Mouse (Mus musculus): Measurements from ENCODE around the gene Ptprt. TPM values are rescaled to one million over a fixed set of nuclear protein-coding genes. Genes with fewer than 3 reads are reported as not detected.

Ptprt gene
- polyA plus RNA-seq, 1 experiment from 2014 or later, result 0.05 TPM

DNA sequence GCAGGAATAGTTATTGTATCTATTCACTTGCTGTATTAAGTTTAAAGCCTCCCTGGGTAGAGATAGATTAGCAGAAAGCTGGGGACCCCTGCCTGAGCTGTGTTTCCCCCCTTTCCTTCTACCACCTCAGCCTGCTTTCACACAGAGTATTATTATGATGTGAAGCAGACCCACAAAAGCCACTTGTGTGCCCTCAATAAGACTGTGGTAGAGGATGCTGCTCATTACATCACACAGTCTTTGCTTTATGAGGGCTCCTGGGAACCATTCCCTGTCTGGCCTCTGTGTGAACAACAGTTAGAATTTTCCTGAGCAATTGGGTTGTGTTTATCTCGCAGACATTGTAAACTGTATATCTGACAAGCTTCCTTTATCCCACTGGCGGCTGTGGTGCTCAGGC is 409.7 kb downstream of the Ptprt start:
- WGBS (ENCODE audit: insufficient replicate concordance), result 23% methylated on average over 2 of the region's 2 CpGs
- Histone ChIP-seq H3K9me3 (replicated peaks; ENCODE audit: control insufficient read depth, low read length) (no peaks in the 10 kb centered on the region), H3K4me2 (ENCODE audit: low read depth, low read length) (no peak overlapping the region), H3K36me3 (ENCODE audit: control insufficient read depth, insufficient read depth) (no peaks in the 10 kb centered on the region), H3K27me3 (ENCODE audit: control insufficient read depth, insufficient read depth, low read depth, low read length) (no peaks in the 10 kb centered on the region), H3K4me1 (ENCODE audit: control insufficient read depth, low read depth, low read length) (no peaks in the 10 kb centered on the region), H3K4me3 (ENCODE audit: low read depth, low read length) (no peak overlapping the region), H3K9ac (ENCODE audit: low read depth, low read length) (no peak overlapping the region), H3K27ac (ENCODE audit: low read length) (no peak overlapping the region)
- ATAC-seq (ENCODE audit: low read depth), result no peak

DNA sequence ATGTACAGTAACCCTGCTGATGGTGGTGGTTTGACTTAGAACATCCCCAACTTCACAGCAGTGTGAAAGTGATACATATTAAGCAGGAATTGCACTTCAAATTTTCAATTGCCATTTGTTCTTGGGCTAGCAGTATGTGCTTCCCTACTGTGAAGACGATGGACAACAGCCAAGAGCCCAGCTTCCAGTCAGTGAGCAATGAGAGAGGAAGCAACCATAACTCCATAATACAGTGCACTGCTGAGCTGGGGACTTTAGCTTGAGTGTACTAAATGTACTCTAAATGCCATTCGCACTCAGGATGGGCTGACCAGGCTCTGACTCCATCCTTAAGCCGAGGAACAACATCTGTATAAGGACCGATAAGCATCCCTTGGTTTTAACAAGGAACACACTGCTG is 412.7 kb downstream of the Ptprt start:
- H3K4me3 ChIP-seq (ENCODE audit: low read depth, low read length), result no peak overlapping the region
- H3K9me3 ChIP-seq (replicated peaks; ENCODE audit: control insufficient read depth, low read length), result no peaks in the 10 kb centered on the region
- no peak for ATAC-seq (ENCODE audit: low read depth)
- no peaks in the 10 kb centered on the region for H3K27me3 ChIP-seq (ENCODE audit: control insufficient read depth, insufficient read depth, low read depth, low read length)
- H3K4me1 ChIP-seq (ENCODE audit: control insufficient read depth, low read depth, low read length), result no peaks in the 10 kb centered on the region
- no peak overlapping the region for H3K9ac ChIP-seq (ENCODE audit: low read depth, low read length)
- H3K4me2 ChIP-seq (ENCODE audit: low read depth, low read length), result no peak overlapping the region
- no peaks in the 10 kb centered on the region for H3K36me3 ChIP-seq (ENCODE audit: control insufficient read depth, insufficient read depth)
- WGBS (ENCODE audit: insufficient replicate concordance), result 51% methylated on average over 4 of the region's 4 CpGs
- H3K27ac ChIP-seq (ENCODE audit: low read length), result no peak overlapping the region

DNA sequence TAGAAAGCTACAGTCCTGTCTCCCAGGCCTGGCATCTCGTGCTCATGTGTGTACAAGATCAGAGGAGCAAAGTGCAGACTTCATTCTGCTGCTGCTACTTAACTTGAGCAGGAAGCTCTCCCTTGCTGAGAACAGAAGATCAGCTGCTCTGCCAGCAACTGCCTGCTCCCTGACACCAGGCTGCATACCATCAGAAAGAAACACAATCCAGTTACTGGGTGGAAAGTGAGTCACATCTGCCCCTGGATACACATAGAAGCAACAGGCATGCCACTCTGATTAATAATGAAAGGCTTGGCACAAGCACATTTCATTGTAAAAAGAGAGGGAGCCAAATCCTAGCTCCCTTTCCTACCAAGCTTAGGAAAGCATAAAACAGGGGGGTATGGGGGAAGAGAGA is 438.5 kb downstream of the Ptprt start:
- H3K9me3 ChIP-seq (replicated peaks; ENCODE audit: control insufficient read depth, low read length), result no peaks in the 10 kb centered on the region
- 12% methylated on average over 1 of the region's 1 CpGs for WGBS (ENCODE audit: insufficient replicate concordance)
- ATAC-seq (ENCODE audit: low read depth), result no peak

DNA sequence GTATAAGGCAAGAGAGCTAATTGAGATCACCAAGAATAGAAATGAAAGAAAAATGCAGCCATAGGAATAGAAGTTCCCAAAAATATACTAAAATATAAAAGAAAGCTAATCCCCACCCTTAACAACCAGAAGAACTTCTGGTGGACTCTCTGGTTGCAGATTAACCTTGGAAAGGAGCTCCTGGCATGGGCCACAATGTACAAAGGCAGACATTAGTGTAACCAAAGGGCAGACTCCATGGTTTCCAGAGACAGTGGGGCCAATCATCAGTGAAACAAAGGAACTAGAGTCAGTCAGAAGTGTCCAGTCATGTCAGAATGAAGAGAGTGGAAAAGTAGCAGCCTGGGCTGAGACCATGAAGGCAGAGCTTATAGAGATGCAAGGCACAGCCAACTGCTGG is 440.4 kb downstream of the Ptprt start:
- Histone ChIP-seq H3K4me1 (ENCODE audit: control insufficient read depth, low read depth, low read length) (no peaks in the 10 kb centered on the region), H3K4me2 (ENCODE audit: low read depth, low read length) (no peak overlapping the region), H3K9ac (ENCODE audit: low read depth, low read length) (no peak overlapping the region), H3K27ac (ENCODE audit: low read length) (no peak overlapping the region), H3K9me3 (replicated peaks; ENCODE audit: control insufficient read depth, low read length) (no peaks in the 10 kb centered on the region; the same call in 1 of the 2 replicates), H3K27me3 (ENCODE audit: control insufficient read depth, insufficient read depth, low read depth, low read length) (no peaks in the 10 kb centered on the region), H3K36me3 (ENCODE audit: control insufficient read depth, insufficient read depth) (no peaks in the 10 kb centered on the region), H3K4me3 (ENCODE audit: low read depth, low read length) (no peak overlapping the region)
- no peak for ATAC-seq (ENCODE audit: low read depth)

More for the DNA sequence above, 438.5 kb downstream of the Ptprt start:
- no peaks in the 10 kb centered on the region for H3K27me3 ChIP-seq (ENCODE audit: control insufficient read depth, insufficient read depth, low read depth, low read length)
- H3K27ac ChIP-seq (ENCODE audit: low read length), result no peak overlapping the region
- no peak overlapping the region for H3K9ac ChIP-seq (ENCODE audit: low read depth, low read length)
- H3K36me3 ChIP-seq (ENCODE audit: control insufficient read depth, insufficient read depth), result no peaks in the 10 kb centered on the region
- H3K4me1 ChIP-seq (ENCODE audit: control insufficient read depth, low read depth, low read length), result no peaks in the 10 kb centered on the region
- no peak overlapping the region for H3K4me3 ChIP-seq (ENCODE audit: low read depth, low read length)
- no peak overlapping the region for H3K4me2 ChIP-seq (ENCODE audit: low read depth, low read length)

GRCm38 (mm10) chr2:162219507-162219906 is 441.4 kb downstream of the Ptprt start:
- H3K27me3 ChIP-seq (ENCODE audit: control insufficient read depth, insufficient read depth, low read depth, low read length), result no peaks in the 10 kb centered on the region
- H3K9me3 ChIP-seq (replicated peaks; ENCODE audit: control insufficient read depth, low read length), result no peaks in the 10 kb centered on the region; the same call in 1 of the 2 replicates
- no peak overlapping the region for H3K9ac ChIP-seq (ENCODE audit: low read depth, low read length)
- no peak overlapping the region for H3K4me2 ChIP-seq (ENCODE audit: low read depth, low read length)
- no peak overlapping the region for H3K27ac ChIP-seq (ENCODE audit: low read length)
- H3K36me3 ChIP-seq (ENCODE audit: control insufficient read depth, insufficient read depth), result no peaks in the 10 kb centered on the region
- 54% methylated on average over 4 of the region's 4 CpGs for WGBS (ENCODE audit: insufficient replicate concordance)
- no peak overlapping the region for H3K4me3 ChIP-seq (ENCODE audit: low read depth, low read length)
- ATAC-seq (ENCODE audit: low read depth), result no peak
- H3K4me1 ChIP-seq (ENCODE audit: control insufficient read depth, low read depth, low read length), result no peaks in the 10 kb centered on the region

- no peak overlapping the region for H3K4me2 ChIP-seq (ENCODE audit: low read depth, low read length)
- H3K36me3 ChIP-seq (ENCODE audit: control insufficient read depth, insufficient read depth), result no peaks in the 10 kb centered on the region
- H3K27me3 ChIP-seq (ENCODE audit: control insufficient read depth, insufficient read depth, low read depth, low read length), result no peaks in the 10 kb centered on the region
- H3K4me1 ChIP-seq (ENCODE audit: control insufficient read depth, low read depth, low read length), result no peaks in the 10 kb centered on the region
- H3K27ac ChIP-seq (ENCODE audit: low read length), result no peak overlapping the region
- no peaks in the 10 kb centered on the region; the same call in 1 of the 2 replicates for H3K9me3 ChIP-seq (replicated peaks; ENCODE audit: control insufficient read depth, low read length)
- H3K9ac ChIP-seq (ENCODE audit: low read depth, low read length), result no peak overlapping the region
- no peak for ATAC-seq (ENCODE audit: low read depth)
- WGBS (ENCODE audit: insufficient replicate concordance), result 64% methylated on average over 5 of the region's 5 CpGs
- no peak overlapping the region for H3K4me3 ChIP-seq (ENCODE audit: low read depth, low read length)
Observed at GRCm38 (mm10) chr2:162217896-162218295, 443.1 kb downstream of the Ptprt start.

- ATAC-seq (ENCODE audit: low read depth), result no peak
- Histone ChIP-seq H3K4me2 (ENCODE audit: low read depth, low read length) (no peak overlapping the region), H3K27me3 (ENCODE audit: control insufficient read depth, insufficient read depth, low read depth, low read length) (no peaks in the 10 kb centered on the region), H3K9ac (ENCODE audit: low read depth, low read length) (no peak overlapping the region), H3K27ac (ENCODE audit: low read length) (no peak overlapping the region), H3K4me3 (ENCODE audit: low read depth, low read length) (no peak overlapping the region), H3K4me1 (ENCODE audit: control insufficient read depth, low read depth, low read length) (no peaks in the 10 kb centered on the region), H3K36me3 (ENCODE audit: control insufficient read depth, insufficient read depth) (no peaks in the 10 kb centered on the region), H3K9me3 (replicated peaks; ENCODE audit: control insufficient read depth, low read length) (no peaks in the 10 kb centered on the region; the same call in 1 of the 2 replicates)
- 13% methylated on average over 2 of the region's 2 CpGs for WGBS (ENCODE audit: insufficient replicate concordance)
Observed at GRCm38 (mm10) chr2:162212397-162212796, 448.6 kb downstream of the Ptprt start.

DNA sequence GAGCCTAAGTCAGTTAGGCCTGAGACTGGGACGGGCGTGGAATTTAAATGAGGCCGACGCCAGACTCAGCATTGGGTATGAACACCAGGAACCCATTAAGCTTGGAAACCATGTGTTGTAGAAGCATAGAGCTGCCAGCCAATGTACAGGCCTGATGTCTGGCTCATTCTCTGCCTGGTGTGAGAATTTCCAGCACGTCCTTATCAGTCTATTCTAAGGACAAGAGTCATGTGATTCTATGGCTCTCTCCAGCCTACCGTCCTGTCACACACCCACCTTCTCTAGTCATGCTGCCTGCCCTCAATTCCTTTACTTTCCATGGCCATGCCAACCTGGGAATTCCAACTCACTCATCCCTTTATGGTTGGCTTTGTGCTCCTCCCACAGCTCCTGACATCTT is 450.4 kb downstream of the Ptprt start:
- Histone ChIP-seq H3K9me3 (replicated peaks; ENCODE audit: control insufficient read depth, low read length) (no peaks in the 10 kb centered on the region), H3K36me3 (ENCODE audit: control insufficient read depth, insufficient read depth) (no peaks in the 10 kb centered on the region), H3K4me2 (ENCODE audit: low read depth, low read length) (no peak overlapping the region), H3K4me3 (ENCODE audit: low read depth, low read length) (no peak overlapping the region), H3K4me1 (ENCODE audit: control insufficient read depth, low read depth, low read length) (no peaks in the 10 kb centered on the region), H3K27ac (ENCODE audit: low read length) (no peak overlapping the region), H3K9ac (ENCODE audit: low read depth, low read length) (no peak overlapping the region), H3K27me3 (ENCODE audit: control insufficient read depth, insufficient read depth, low read depth, low read length) (no peaks in the 10 kb centered on the region)
- no peak for ATAC-seq (ENCODE audit: low read depth)
- WGBS (ENCODE audit: insufficient replicate concordance), result 64% methylated on average over 6 of the region's 6 CpGs

- Histone ChIP-seq H3K4me1 (ENCODE audit: control insufficient read depth, low read depth, low read length) (no peaks in the 10 kb centered on the region), H3K9me3 (replicated peaks; ENCODE audit: control insufficient read depth, low read length) (no peaks in the 10 kb centered on the region), H3K27ac (ENCODE audit: low read length) (no peak overlapping the region), H3K4me3 (ENCODE audit: low read depth, low read length) (no peak overlapping the region), H3K9ac (ENCODE audit: low read depth, low read length) (no peak overlapping the region), H3K27me3 (ENCODE audit: control insufficient read depth, insufficient read depth, low read depth, low read length) (no peaks in the 10 kb centered on the region), H3K4me2 (ENCODE audit: low read depth, low read length) (no peak overlapping the region), H3K36me3 (ENCODE audit: control insufficient read depth, insufficient read depth) (no peaks in the 10 kb centered on the region)
- ATAC-seq (ENCODE audit: low read depth), result no peak
- WGBS (ENCODE audit: insufficient replicate concordance), result 67% methylated on average over 5 of the region's 5 CpGs
Observed at GRCm38 (mm10) chr2:162197316-162197715, 463.6 kb downstream of the Ptprt start.

All from liver, embryonic 16.5 days (tissue).